Mouse (Mus musculus): ENCODE measurements at regions not wholly inside any gene's neighbourhood (a gene's known extent, or its start where the extent isn't known, plus 50 kb on each side); places are given as distances from the start of the nearest gene placed in this dataset.

DNA sequence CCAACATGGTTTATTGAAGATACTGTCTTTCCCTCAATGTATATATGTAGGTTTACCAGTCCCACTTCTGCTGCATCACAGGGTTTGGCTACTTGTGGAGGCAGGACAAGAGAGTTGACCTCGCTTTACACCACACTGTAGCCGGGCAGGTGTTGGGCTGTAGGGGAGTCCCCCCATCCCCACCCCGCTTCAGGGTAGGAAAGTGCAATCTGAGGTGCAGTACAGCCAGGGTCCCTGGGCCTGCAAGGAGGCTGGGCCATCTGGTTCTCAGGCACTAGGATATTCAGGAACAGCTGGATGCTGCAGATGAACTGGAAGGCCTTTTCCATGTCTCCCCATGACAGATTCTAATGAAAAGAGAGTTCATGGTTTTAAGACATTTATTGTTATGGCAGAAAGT lies 142.0 kb downstream of the Sis start:
- Histone ChIP-seq H3K4me3 (replicated peaks; ENCODE audit: low read length) (no peak overlapping the region), H3K4me2 (ENCODE audit: low read length) (no peak overlapping the region), H3K9ac (replicated peaks; ENCODE audit: low read depth, low read length) (no peak overlapping the region), H3K36me3 (ENCODE audit: control insufficient read depth, insufficient read depth) (no peaks in the 10 kb centered on the region), H3K4me1 (replicated peaks; ENCODE audit: control insufficient read depth, insufficient read depth, low read length) (no peaks in the 10 kb centered on the region), H3K27ac (ENCODE audit: low read length) (no peak overlapping the region), H3K27me3 (replicated peaks; ENCODE audit: control insufficient read depth, insufficient read depth, low read length) (no peaks in the 10 kb centered on the region), H3K9me3 (ENCODE audit: control insufficient read depth, low read length) (no peaks in the 10 kb centered on the region)
- 93% methylated on average over 3 of the region's 3 CpGs for WGBS
- ATAC-seq: no peak

DNA sequence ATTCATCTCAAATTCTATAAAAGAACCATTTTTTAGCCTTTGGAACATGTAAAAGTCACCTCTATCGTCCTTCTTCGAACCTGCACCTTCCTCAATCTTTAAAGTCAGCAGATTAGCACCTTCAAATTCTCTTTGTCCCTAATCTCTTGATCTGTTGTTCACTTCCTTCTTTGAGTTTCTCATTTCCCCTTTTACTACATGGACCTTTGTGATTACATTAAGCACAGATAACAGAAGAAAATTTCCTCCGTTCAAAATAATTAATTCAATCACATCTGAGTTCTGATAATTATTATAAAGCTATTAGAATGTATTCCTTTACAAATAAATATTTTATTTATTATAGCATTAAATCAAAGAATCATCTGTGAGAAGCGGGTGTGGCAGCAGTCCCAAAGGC lies 144.5 kb downstream of the Sis start:
- no peak overlapping the region for H3K27ac ChIP-seq (ENCODE audit: low read length)
- no peak overlapping the region for H3K4me3 ChIP-seq (replicated peaks; ENCODE audit: low read length)
- no peaks in the 10 kb centered on the region for H3K4me1 ChIP-seq (replicated peaks; ENCODE audit: control insufficient read depth, insufficient read depth, low read length)
- no peak overlapping the region for H3K9ac ChIP-seq (replicated peaks; ENCODE audit: low read depth, low read length)
- ATAC-seq: no peak
- WGBS: 73% methylated on average over 4 of the region's 4 CpGs
- H3K36me3 ChIP-seq (ENCODE audit: control insufficient read depth, insufficient read depth): no peaks in the 10 kb centered on the region
- H3K27me3 ChIP-seq (replicated peaks; ENCODE audit: control insufficient read depth, insufficient read depth, low read length): no peaks in the 10 kb centered on the region
- H3K4me2 ChIP-seq (ENCODE audit: low read length): no peak overlapping the region
- no peaks in the 10 kb centered on the region for H3K9me3 ChIP-seq (ENCODE audit: control insufficient read depth, low read length)

DNA sequence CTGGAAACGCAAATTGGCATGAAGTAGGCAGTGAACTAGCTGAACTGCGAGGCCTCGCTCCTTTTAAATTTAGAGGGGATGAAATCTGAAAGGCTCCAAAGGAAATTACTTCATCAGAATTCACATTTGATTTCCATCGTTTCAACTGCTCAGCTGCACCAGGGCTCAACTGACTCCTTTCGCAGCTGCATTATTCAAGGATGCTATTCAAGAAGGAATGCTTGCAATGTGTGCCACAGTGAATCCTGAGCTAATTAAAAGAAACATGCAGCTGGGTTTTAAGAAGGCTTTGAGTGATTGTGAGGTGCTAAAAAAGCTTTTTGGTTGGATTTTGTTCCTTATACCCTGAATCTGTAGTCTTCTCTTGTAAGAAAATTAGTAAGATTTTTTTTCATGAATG lies 177.1 kb downstream of the Sis start:
- ATAC-seq: peak; percentile 91
- no peak overlapping the region for H3K27ac ChIP-seq (ENCODE audit: low read length)
- WGBS: 6% methylated on average over 5 of the region's 5 CpGs
- H3K36me3 ChIP-seq (ENCODE audit: control insufficient read depth, insufficient read depth): no peaks in the 10 kb centered on the region
- H3K9ac ChIP-seq (replicated peaks; ENCODE audit: low read depth, low read length): no peak overlapping the region
- no peak overlapping the region for H3K4me3 ChIP-seq (replicated peaks; ENCODE audit: low read length)
- H3K4me1 ChIP-seq (replicated peaks; ENCODE audit: control insufficient read depth, insufficient read depth, low read length): peaks cover 3% of the 10 kb centered on the region; the same call in 1 of the 2 replicates
- H3K4me2 ChIP-seq (ENCODE audit: low read length): no peak overlapping the region
- no peaks in the 10 kb centered on the region for H3K27me3 ChIP-seq (replicated peaks; ENCODE audit: control insufficient read depth, insufficient read depth, low read length)
- no peaks in the 10 kb centered on the region for H3K9me3 ChIP-seq (ENCODE audit: control insufficient read depth, low read length)
